Mouse (Mus musculus) liver, postnatal 0 days (tissue): ENCODE data around the gene Vcp. TPM values are rescaled to one million over a fixed set of nuclear protein-coding genes. Genes with fewer than 3 reads are reported as not detected.
A peak's percentile ranks its signal among the peaks of the same experiment; 100 is the strongest.
"Not testable (repeated sequence)": the region's sequence is repeated elsewhere in the genome, so short reads cannot be mapped to it uniquely, and the experiment has no call there.

Experiments used
- ATAC-seq: fragments of 200-750 bp; cut with Nextera tagmentation; 2 replicates; pipeline ENCODE4 v1.8.0; 2017; ENCODE audit warnings: mild to moderate bottlenecking, moderate library complexity
- DNase-seq: peaks from one replicate; pipeline ENCODE4 v3.0.0-alpha.2; 2016
- H3K27ac ChIP-seq: fragments of 300-500 bp; sonication (generic); 2 replicates; pipeline ENCODE4 v1.5.1; 2014; ENCODE audit warnings: antibody characterized with exemption, moderate library complexity, mild to moderate bottlenecking, low read depth
- H3K27me3 ChIP-seq: fragments of 300-500 bp; sonication (generic); 2 replicates; pipeline ENCODE4 v1.6.1; 2014; ENCODE audit warnings: low read length, control low read depth, mixed read lengths; ENCODE audit not compliant: insufficient read depth
- H3K36me3 ChIP-seq: fragments of 300-500 bp; sonication (generic); replicated peaks from 2 replicates; pipeline ENCODE4 v1.6.1; 2014; ENCODE audit warnings: mild to moderate bottlenecking, control low read depth, low read length, moderate library complexity, mixed read lengths; ENCODE audit not compliant: insufficient read depth
- H3K4me1 ChIP-seq: fragments of 300-500 bp; sonication (generic); 2 replicates; pipeline ENCODE4 v1.6.1; 2014; ENCODE audit warnings: antibody characterized with exemption, mild to moderate bottlenecking, control low read depth; ENCODE audit not compliant: insufficient read depth
- H3K4me2 ChIP-seq: fragments of 300-500 bp; sonication (generic); 2 replicates; pipeline ENCODE4 v1.6.1; 2014; ENCODE audit warnings: low read depth, mild to moderate bottlenecking, low read length, moderate library complexity, mixed read lengths
- H3K4me3 ChIP-seq: fragments of 300-500 bp; sonication (generic); 2 replicates; pipeline ENCODE4 v1.5.1; 2014; ENCODE audit warnings: low read depth, low read length
- H3K9ac ChIP-seq: fragments of 300-500 bp; sonication (generic); replicated peaks from 2 replicates; pipeline ENCODE4 v1.6.1; 2014; ENCODE audit warnings: mild to moderate bottlenecking, moderate library complexity
- H3K9me3 ChIP-seq: fragments of 300-500 bp; sonication (generic); 2 replicates; pipeline ENCODE4 v1.6.1; 2016; ENCODE audit warnings: mild to moderate bottlenecking, control low read depth, low read length, mixed read lengths
- CTCF ChIP-seq: sonication (generic); IDR thresholded peaks from 2 replicates; pipeline ENCODE4 v1.5.1; 2016; ENCODE audit warnings: antibody characterized with exemption, low read depth
- EP300 ChIP-seq: IDR thresholded peaks from 2 replicates; pipeline ENCODE4 v1.6.1; 2016; ENCODE audit warnings: antibody characterized with exemption, low read depth, mild to moderate bottlenecking
- WGBS: fragments of 180-500 bp; shearing (Covaris S2); extraction: QIAGEN DNeasy Blood & Tissue Kit; methylation state at CpG from one replicate; pipeline ENCODE4 v1.1.7; 2014; ENCODE audit not compliant: insufficient replicate concordance; 5-methylcytosine and 5-hydroxymethylcytosine counted together
- polyA plus RNA-seq: library from polyadenylated mRNA; unstranded; fragments of >200 nt; fragmentation: Nextera tagmentation; extraction: Ambion mirVana; gene quantifications from 2 replicates; pipeline ENCODE4 v1.2.1, GENCODE M21; 2015

Gene Vcp
- polyA plus RNA-seq, 1 experiment from 2014 or later: 145 TPM

DNA sequence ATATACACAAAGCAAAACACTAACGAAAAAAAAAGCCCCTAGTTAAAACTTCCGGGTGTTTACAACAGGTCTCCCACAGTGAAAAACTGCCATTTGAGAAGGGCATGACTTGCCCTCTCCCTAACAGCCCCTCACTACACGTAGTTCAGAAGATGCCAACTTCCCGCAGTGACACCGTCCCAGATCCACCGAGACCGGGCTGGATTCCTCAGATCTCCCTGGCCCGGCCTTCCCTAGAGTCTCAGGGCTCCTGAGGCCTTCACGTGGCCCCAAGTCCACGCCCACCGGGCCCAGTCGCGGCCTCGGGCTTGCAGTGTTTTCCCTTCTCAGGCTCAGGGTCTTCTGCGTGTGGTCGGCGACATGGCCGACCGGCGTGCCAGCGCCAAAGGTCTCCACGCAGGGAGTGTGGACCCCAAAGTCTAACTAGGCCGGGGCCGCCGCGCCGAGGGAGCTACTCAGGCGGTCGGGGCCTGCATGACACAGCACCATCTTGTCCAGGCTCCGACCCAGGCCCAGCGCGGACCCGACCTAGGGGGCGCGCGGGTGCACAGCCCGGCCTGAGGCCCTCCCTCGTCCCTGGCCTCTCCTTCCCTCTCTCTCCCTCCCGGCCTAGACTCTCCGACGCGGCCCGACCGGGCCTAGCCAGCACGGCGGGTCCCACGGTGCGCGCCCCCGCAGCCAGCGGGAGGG, 711 bp downstream of the Vcp start:
- under 1% methylated on average over 43 of the region's 51 CpGs for WGBS
- H3K9ac ChIP-seq: peak overlapping the region; percentile 98
- ATAC-seq (peak; percentile 70), DNase-seq (peak; percentile 82)
- peak overlapping the region; percentile 78 for H3K4me2 ChIP-seq
- peak overlapping the region; percentile 99 for H3K27ac ChIP-seq
- H3K4me3 ChIP-seq: peak overlapping the region; percentile 95
- H3K4me1 ChIP-seq: peaks cover 19% of the 10 kb centered on the region
- H3K36me3 ChIP-seq: peaks cover 13% of the 10 kb centered on the region
- H3K27me3 ChIP-seq: no peaks in the 10 kb centered on the region
- TF ChIP-seq EP300 (no peak), CTCF (peak; percentile 50)
- no peaks in the 10 kb centered on the region for H3K9me3 ChIP-seq

DNA sequence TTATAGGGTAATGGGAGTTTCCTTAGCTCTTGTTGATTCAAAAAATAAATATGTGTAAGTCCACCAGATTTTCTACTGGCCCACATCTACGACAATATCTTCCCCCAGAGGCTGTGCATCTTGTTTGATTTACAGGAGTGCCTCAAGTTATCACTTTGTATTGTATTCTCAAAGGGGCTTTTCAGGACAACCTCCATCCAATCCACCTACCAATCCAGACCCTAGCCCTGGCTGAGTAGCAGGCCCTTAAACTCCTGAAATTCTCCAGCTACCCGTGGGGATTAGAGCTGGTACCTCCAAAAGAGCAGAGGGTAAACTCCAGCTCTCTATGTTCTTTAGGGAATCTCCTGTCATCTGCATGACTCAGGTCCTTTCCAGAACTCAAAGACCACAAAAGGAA, 2.3 kb downstream of the Vcp start:
- H3K4me2 ChIP-seq: peak overlapping the region; percentile 78
- H3K4me3 ChIP-seq: peak overlapping the region; percentile 95; the same call in 1 of the 2 replicates
- DNase-seq (no peak), ATAC-seq (no peak)
- TF ChIP-seq CTCF: no peak
- TF ChIP-seq EP300: no peak
- peaks cover 29% of the 10 kb centered on the region for H3K36me3 ChIP-seq
- H3K27ac ChIP-seq: no peak overlapping the region
- peaks cover 19% of the 10 kb centered on the region for H3K4me1 ChIP-seq
- no peaks in the 10 kb centered on the region for H3K9me3 ChIP-seq
- H3K27me3 ChIP-seq: no peaks in the 10 kb centered on the region
- peak overlapping the region; percentile 98 for H3K9ac ChIP-seq
- 47% methylated on average over 2 of the region's 2 CpGs for WGBS

DNA sequence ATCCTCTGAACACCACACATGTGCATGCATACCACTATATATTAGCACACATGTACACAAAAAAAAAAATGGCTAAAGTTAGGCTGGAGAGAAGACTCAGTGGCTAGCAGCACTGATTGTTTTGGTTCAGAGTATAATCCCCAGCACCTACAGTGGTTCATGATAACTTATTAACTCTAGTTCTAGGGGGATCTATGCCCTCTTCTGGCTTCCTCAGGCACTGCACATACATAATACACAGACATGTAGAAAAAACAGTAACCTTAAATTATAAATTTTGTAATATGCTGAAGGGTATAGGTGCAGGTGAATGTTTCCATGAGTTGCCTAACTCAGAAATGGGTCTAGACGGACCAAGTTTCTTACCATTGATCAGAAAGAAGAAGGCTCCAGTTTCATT, 12.0 kb downstream of the Vcp start:
- H3K36me3 ChIP-seq: peaks cover 88% of the 10 kb centered on the region
- TF ChIP-seq EP300 (no peak), CTCF (peak; percentile 24)

DNA sequence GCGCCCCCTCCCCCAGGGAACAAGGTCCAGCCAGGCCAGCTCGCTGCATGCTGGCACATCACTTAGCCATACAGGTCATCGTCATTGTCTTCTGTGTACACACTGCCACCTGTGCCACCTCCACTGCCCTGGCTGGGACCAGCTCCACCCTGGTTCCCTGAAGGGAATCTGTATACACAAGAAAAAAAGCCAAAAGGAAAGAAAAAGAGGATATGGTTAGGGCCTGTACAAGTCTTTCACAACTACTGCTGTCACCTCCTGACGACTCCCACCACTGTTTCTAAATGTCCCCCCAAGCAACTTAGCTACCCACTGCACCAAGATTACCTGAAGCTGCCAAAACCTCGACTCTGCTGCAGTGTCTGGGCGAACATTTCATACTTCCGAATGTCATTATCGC, 19.8 kb downstream of the Vcp start:
- H3K9me3 ChIP-seq, H3K27ac ChIP-seq, H3K9ac ChIP-seq, H3K27me3 ChIP-seq, H3K4me1 ChIP-seq, H3K4me2 ChIP-seq, DNase-seq, H3K4me3 ChIP-seq: not testable (repeated sequence)
- peak; percentile 51; the same call in 1 of the 2 replicates for ATAC-seq
- peaks cover 58% of the 10 kb centered on the region for H3K36me3 ChIP-seq
- 74% methylated on average over 7 of the region's 8 CpGs for WGBS

More for the DNA sequence above, 12.0 kb downstream of the Vcp start:
- Histone ChIP-seq H3K9me3 (no peaks in the 10 kb centered on the region), H3K4me2 (no peak overlapping the region), H3K4me3 (no peak overlapping the region), H3K27ac (no peak overlapping the region), H3K27me3 (no peaks in the 10 kb centered on the region), H3K4me1 (no peaks in the 10 kb centered on the region), H3K9ac (no peak overlapping the region)
- DNase-seq (no peak), ATAC-seq (no peak)
- WGBS: 82% methylated on average over 1 of the region's 1 CpGs

DNA sequence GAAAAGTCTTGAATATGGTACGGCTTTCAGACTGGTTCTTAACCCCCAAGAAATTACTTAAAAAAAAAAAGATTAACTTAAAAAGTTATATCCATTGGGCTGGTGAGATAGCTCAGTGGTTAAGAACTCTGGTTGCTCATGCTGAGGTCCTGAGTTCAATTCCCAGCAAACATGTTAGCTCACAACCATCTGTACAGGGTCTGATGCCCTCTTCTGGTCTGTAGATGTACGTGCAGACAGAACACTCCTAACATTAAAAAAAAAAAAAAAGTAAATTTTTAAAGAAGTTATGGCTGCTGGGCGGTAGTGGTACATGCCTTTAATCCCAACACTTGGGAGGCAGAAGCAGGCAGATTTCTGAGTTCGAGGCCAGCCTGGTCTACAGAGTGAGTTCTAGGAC, 22.2 kb downstream of the Vcp start:
- no peaks in the 10 kb centered on the region for H3K9me3 ChIP-seq
- H3K36me3 ChIP-seq: peaks cover 34% of the 10 kb centered on the region
- DNase-seq (no peak), ATAC-seq (no peak)
- no peak overlapping the region for H3K4me3 ChIP-seq
- H3K4me1 ChIP-seq: no peaks in the 10 kb centered on the region
- 87% methylated on average over 4 of the region's 4 CpGs for WGBS
- H3K9ac ChIP-seq: no peak overlapping the region
- no peak for TF ChIP-seq EP300
- TF ChIP-seq CTCF: peak; percentile 41
- H3K4me2 ChIP-seq: no peak overlapping the region
- H3K27me3 ChIP-seq: no peaks in the 10 kb centered on the region
- H3K27ac ChIP-seq: no peak overlapping the region

DNA sequence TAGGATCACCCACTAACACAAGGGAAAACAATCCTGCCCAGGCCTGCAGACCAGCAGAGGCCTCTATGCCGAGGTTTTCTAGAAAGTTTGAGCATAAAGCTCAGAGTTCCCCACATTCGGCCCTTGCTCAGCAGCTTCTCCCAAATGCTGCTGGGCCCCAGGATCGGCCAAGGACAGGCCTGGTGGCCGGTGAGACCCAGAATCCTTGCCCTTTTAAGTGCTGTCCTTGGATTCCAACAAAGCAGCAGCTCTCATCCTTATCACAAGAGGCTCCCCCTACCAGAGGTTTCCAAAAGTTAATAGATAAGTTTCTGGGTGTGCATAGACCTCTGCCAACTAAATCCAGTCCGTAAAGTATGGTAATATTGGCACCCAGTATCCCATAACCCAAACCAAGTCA, 26.4 kb downstream of the Vcp start:
- H3K4me2 ChIP-seq: no peak overlapping the region
- DNase-seq (no peak), ATAC-seq (no peak)
- no peaks in the 10 kb centered on the region for H3K27me3 ChIP-seq
- no peaks in the 10 kb centered on the region for H3K4me1 ChIP-seq
- H3K9me3 ChIP-seq: no peaks in the 10 kb centered on the region
- H3K9ac ChIP-seq: no peak overlapping the region
- H3K36me3 ChIP-seq: 0 out of 2 replicates have a peak, but pooled peaks cover 7% of the 10 kb centered on the region
- H3K4me3 ChIP-seq: no peak overlapping the region
- no peak overlapping the region for H3K27ac ChIP-seq
- TF ChIP-seq EP300: no peak
- no peak for TF ChIP-seq CTCF
- 72% methylated on average over 5 of the region's 5 CpGs for WGBS
